Mouse (Mus musculus) kidney, embryonic 16.5 days (tissue): ENCODE data around the gene Pde10a. TPM values are rescaled to one million over a fixed set of nuclear protein-coding genes. Genes with fewer than 3 reads are reported as not detected.

ENCODE experiments used
- ATAC-seq: fragments of 200-750 bp; cut with Nextera tagmentation; 2 replicates; pipeline ENCODE4 v1.8.0; 2017; ENCODE audit warnings: moderate TSS enrichment; ENCODE audit not compliant: low FRiP score, low TSS enrichment
- H3K27ac ChIP-seq: fragments of 300-500 bp; sonication (generic); 2 replicates; pipeline ENCODE4 v1.5.1; 2014; ENCODE audit warnings: low read length
- H3K27me3 ChIP-seq: fragments of 300-500 bp; sonication (generic); 2 replicates; pipeline ENCODE4 v1.6.1; 2014; ENCODE audit warnings: low read length, control low read depth, mixed read lengths; ENCODE audit not compliant: insufficient read depth
- H3K36me3 ChIP-seq: fragments of 300-500 bp; sonication (generic); 2 replicates; pipeline ENCODE4 v1.6.1; 2014; ENCODE audit warnings: low read length, control low read depth, mixed read lengths; ENCODE audit not compliant: insufficient read depth
- H3K4me1 ChIP-seq: fragments of 300-500 bp; sonication (generic); 2 replicates; pipeline ENCODE4 v1.6.1; 2014; ENCODE audit warnings: low read length, control low read depth, mixed read lengths; ENCODE audit not compliant: insufficient read depth
- H3K4me2 ChIP-seq: fragments of 300-500 bp; sonication (generic); replicated peaks from 2 replicates; pipeline ENCODE4 v1.6.1; 2014; ENCODE audit warnings: low read depth, low read length
- H3K4me3 ChIP-seq: fragments of 300-500 bp; sonication (generic); 2 replicates; pipeline ENCODE4 v1.5.1; 2014; ENCODE audit warnings: mild to moderate bottlenecking, low read length
- H3K9ac ChIP-seq: fragments of 300-500 bp; sonication (generic); replicated peaks from 2 replicates; pipeline ENCODE4 v1.6.1; 2014; ENCODE audit warnings: low read length
- H3K9me3 ChIP-seq: fragments of 300-500 bp; sonication (generic); 2 replicates; pipeline ENCODE4 v1.6.1; 2016; ENCODE audit warnings: low read length, control low read depth
- WGBS: fragments of 180-500 bp; shearing (Covaris S2); extraction: QIAGEN DNeasy Blood & Tissue Kit; methylation state at CpG from one replicate; pipeline ENCODE4 v1.1.7; 2014; 5-methylcytosine and 5-hydroxymethylcytosine counted together
- polyA plus RNA-seq: library from polyadenylated mRNA; unstranded; fragments of >200 nt; fragmentation: Nextera tagmentation; extraction: Ambion mirVana; gene quantifications from 2 replicates; pipeline ENCODE4 v1.2.1, GENCODE M21; 2015

The Pde10a gene
- polyA plus RNA-seq, 1 experiment from 2014 or later, result 1.3 TPM

GRCm38 (mm10) chr17:8871997-8872593 lies 346.9 kb downstream of the Pde10a start:
- no peak overlapping the region for H3K4me3 ChIP-seq

DNA sequence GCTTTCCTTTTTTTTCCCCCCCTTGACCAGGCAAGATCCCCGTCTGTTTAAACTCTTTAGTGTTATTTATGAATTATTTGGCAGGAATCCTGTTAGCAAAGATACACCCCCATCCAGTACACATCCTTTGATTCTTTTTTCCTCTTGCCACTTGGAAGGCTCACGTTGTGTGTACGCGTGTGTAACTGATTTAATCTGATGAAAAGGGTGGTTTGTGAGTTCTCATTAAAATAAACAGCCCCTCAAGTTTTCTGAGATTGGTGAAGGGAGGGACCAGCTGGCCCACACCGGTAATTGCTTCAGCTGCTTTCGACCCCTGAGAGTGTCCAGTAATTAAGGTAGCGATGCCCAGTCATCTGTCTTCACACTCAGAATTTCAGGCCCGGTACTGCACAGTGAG lies 347.4 kb downstream of the Pde10a start:
- 46% methylated on average over 8 of the region's 8 CpGs for WGBS
- H3K4me2 ChIP-seq, result 0 out of 2 replicates have a peak overlapping the region, but pooled peaks have one; percentile 13

More at GRCm38 (mm10) chr17:8871997-8872593, 346.9 kb downstream of the Pde10a start:
- Histone ChIP-seq H3K36me3 (no peaks in the 10 kb centered on the region), H3K9me3 (no peaks in the 10 kb centered on the region), H3K27ac (no peak overlapping the region; the same call in 1 of the 2 replicates), H3K4me2 (0 out of 2 replicates have a peak overlapping the region, but pooled peaks have one; percentile 13), H3K9ac (no peak overlapping the region), H3K4me1 (peaks cover 16% of the 10 kb centered on the region; the same call in 1 of the 2 replicates), H3K27me3 (no peaks in the 10 kb centered on the region)
- WGBS, result 33% methylated on average over 12 of the region's 12 CpGs
- peak; percentile 64 for ATAC-seq

GRCm38 (mm10) chr17:8878056-8878455 lies 352.9 kb downstream of the Pde10a start:
- no peak for ATAC-seq
- Histone ChIP-seq H3K9ac (no peak overlapping the region), H3K4me1 (no peaks in the 10 kb centered on the region), H3K36me3 (no peaks in the 10 kb centered on the region), H3K27me3 (no peaks in the 10 kb centered on the region), H3K4me2 (no peak overlapping the region), H3K27ac (no peak overlapping the region), H3K4me3 (no peak overlapping the region), H3K9me3 (no peaks in the 10 kb centered on the region)
- 59% methylated on average over 1 of the region's 1 CpGs for WGBS

More for the DNA sequence above, 347.4 kb downstream of the Pde10a start:
- ATAC-seq, result no peak
- Histone ChIP-seq H3K9me3 (no peaks in the 10 kb centered on the region), H3K27me3 (no peaks in the 10 kb centered on the region), H3K4me1 (peaks cover 11% of the 10 kb centered on the region; the same call in 1 of the 2 replicates), H3K36me3 (no peaks in the 10 kb centered on the region), H3K9ac (no peak overlapping the region), H3K4me3 (no peak overlapping the region), H3K27ac (no peak overlapping the region; the same call in 1 of the 2 replicates)

DNA sequence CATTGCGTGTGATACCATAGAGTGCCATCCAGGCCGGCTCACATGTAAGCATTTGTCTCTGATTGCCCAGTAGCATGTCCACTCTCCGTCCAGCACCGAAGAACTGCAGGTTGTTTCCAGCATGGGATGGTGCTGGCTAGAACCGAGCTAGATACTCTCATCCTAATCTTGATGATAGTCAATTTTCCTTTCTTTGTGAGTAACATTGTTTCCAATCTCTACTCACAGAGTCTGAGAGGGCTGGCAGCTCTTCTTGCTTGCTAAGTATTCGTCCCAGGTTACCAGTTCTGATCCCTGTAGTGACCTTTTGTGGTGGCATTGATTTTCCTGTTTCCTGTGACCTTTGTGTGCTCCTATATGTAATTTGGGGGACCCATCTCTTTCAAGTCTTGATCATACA lies 356.5 kb downstream of the Pde10a start:
- no peak for ATAC-seq
- no peak overlapping the region for H3K4me3 ChIP-seq
- H3K27ac ChIP-seq, result no peak overlapping the region
- no peak overlapping the region for H3K9ac ChIP-seq
- H3K27me3 ChIP-seq, result no peaks in the 10 kb centered on the region
- H3K36me3 ChIP-seq, result no peaks in the 10 kb centered on the region
- no peaks in the 10 kb centered on the region for H3K9me3 ChIP-seq
- WGBS, result 86% methylated on average over 6 of the region's 6 CpGs
- H3K4me1 ChIP-seq, result no peaks in the 10 kb centered on the region
- H3K4me2 ChIP-seq, result no peak overlapping the region

DNA sequence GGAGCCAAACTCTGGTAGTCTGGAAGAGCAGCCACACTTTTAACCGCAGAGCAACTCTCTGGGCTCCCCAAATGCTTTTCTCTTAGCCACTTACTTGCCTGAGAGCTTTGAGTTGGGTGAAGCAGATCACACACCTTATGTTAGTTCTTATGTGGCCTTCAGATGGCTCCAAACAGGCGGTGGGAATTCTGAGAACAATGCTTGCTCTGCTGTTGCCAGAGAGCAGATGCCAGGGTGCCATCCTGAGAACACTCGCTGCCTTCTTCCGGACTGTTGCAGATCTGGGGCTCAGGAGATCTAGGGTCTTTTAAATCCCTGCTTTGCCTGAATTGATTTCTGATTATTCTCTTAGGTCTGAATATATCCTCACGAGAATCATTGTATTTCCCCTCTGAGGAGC lies 359.5 kb downstream of the Pde10a start:
- no peaks in the 10 kb centered on the region for H3K9me3 ChIP-seq
- H3K27me3 ChIP-seq, result no peaks in the 10 kb centered on the region
- WGBS, result 89% methylated on average over 5 of the region's 5 CpGs
- no peak overlapping the region for H3K27ac ChIP-seq
- no peak overlapping the region for H3K9ac ChIP-seq
- no peak overlapping the region for H3K4me2 ChIP-seq
- H3K4me3 ChIP-seq, result no peak overlapping the region
- no peaks in the 10 kb centered on the region for H3K36me3 ChIP-seq
- no peak for ATAC-seq
- H3K4me1 ChIP-seq, result peaks cover 4% of the 10 kb centered on the region; the same call in 1 of the 2 replicates

DNA sequence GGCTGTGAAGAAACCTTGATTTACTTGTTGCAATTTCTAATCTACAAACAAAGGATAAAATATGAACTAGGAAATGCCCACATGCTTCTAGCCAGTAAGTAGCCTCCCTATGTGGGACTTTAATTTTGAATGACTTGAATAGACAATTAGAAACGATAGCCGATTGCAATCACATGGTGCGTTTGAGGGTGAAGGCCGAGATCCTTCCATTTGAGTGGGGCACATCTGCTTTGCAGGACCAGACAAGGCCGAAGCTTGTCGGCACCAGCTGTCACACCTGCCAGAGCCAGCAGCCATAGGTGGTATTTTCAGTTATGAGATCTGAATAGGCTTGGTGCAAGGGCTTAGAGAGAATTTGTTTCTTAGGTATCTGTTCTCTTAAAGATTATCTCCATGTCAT lies 360.7 kb downstream of the Pde10a start:
- Histone ChIP-seq H3K36me3 (no peaks in the 10 kb centered on the region), H3K27me3 (no peaks in the 10 kb centered on the region), H3K9me3 (no peaks in the 10 kb centered on the region), H3K4me1 (peaks cover 4% of the 10 kb centered on the region; the same call in 1 of the 2 replicates), H3K9ac (no peak overlapping the region), H3K4me2 (no peak overlapping the region), H3K4me3 (no peak overlapping the region), H3K27ac (no peak overlapping the region)
- ATAC-seq, result no peak
- WGBS, result 91% methylated on average over 6 of the region's 6 CpGs

- Histone ChIP-seq H3K9me3 (no peaks in the 10 kb centered on the region), H3K9ac (no peak overlapping the region), H3K4me3 (no peak overlapping the region), H3K27ac (no peak overlapping the region), H3K27me3 (no peaks in the 10 kb centered on the region), H3K36me3 (no peaks in the 10 kb centered on the region), H3K4me2 (no peak overlapping the region), H3K4me1 (peaks cover 4% of the 10 kb centered on the region; the same call in 1 of the 2 replicates)
- no peak for ATAC-seq
- WGBS, result 66% methylated on average over 9 of the region's 9 CpGs
These were observed 362.9 kb downstream of the Pde10a start for GRCm38 (mm10) chr17:8888105-8888504.

DNA sequence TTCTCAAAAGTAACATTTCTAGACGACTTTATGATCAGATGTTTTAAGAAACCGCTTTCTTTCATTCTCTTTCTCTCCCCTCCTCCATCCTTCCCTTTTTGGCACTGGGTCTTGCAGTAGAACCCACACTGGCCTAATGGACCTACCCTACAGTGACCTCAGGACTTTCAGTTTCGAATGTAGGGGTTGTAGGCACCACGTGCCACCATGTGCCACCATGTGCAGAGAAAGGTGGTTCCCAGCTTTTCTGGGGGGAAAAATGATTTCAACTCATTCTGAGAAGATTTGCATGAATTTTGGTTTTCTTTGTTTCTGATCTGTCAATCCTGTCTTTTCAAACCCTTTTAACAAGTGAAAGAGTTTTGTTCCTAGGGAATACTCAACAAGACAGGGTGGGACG lies 363.5 kb downstream of the Pde10a start:
- Histone ChIP-seq H3K4me2 (no peak overlapping the region), H3K9ac (no peak overlapping the region), H3K27ac (no peak overlapping the region), H3K4me1 (peaks cover 4% of the 10 kb centered on the region; the same call in 1 of the 2 replicates), H3K36me3 (no peaks in the 10 kb centered on the region), H3K4me3 (no peak overlapping the region), H3K9me3 (no peaks in the 10 kb centered on the region), H3K27me3 (no peaks in the 10 kb centered on the region)
- 92% methylated on average over 5 of the region's 5 CpGs for WGBS
- no peak for ATAC-seq

DNA sequence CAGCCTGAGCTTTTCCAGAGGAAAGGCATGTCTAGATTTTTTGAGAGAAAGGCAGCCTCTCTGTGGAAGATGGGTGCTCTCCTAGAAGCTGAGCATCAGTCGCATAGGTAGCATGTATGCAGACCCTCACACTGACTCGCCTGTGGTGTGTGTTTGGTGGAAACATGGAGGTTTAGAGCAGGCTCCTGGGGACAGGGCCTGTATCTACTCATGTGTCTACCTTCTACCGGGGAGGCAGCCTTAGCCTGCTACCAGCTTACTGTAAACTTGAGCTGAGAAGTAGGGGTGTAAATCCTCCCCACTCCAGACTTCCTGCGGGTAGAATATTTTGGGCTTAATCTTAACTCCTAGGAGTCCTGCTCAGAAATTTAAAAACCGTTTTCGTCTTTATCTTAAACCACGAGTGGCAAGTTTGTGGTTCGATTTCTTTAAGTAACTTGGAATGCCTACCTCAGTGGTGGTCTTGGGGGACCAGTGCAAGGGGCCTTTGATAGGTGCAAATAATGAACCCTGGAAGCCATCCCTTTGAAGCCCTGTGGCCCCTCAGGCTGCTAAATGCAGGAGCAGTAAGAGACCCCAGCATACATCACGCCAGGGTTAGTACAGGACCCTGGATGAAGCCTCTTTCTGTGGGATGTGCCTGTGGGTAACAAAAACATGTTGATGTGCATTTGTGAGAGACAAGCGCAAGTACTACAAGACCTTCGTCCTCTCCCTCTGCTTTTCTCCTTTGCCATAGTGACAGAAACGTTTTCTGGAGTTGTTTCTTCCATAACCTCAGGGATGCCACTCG lies 367.2 kb downstream of the Pde10a start:
- no peak for ATAC-seq

DNA sequence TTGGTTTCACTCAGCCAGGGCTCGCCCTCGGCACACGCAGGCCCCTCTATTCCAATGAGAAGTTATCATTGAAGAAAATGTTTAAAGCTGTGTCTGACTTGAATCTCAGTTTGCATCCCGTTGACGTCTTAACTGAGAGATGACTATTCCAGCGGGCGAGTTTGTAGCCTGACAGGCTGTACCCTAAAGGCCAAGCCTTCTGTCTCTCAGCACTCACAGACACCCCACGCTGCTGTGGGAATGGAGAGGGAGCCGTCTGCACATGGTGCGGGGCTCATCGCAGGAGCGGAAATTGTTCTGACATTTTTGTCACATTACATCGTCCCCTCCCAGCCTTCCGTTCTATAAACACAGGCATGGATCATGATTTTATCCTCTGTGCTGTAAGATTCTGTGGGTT lies 370.8 kb downstream of the Pde10a start:
- 72% methylated on average over 14 of the region's 14 CpGs for WGBS
- Histone ChIP-seq H3K4me1 (peaks cover 10% of the 10 kb centered on the region; the same call in 1 of the 2 replicates), H3K4me2 (no peak overlapping the region), H3K9ac (no peak overlapping the region), H3K4me3 (no peak overlapping the region), H3K36me3 (no peaks in the 10 kb centered on the region), H3K27ac (no peak overlapping the region), H3K9me3 (no peaks in the 10 kb centered on the region), H3K27me3 (0 out of 2 replicates have a peak, but pooled peaks cover 2% of the 10 kb centered on the region)
- no peak for ATAC-seq

More for the DNA sequence above, 367.2 kb downstream of the Pde10a start:
- Histone ChIP-seq H3K27ac (no peak overlapping the region), H3K9me3 (no peaks in the 10 kb centered on the region), H3K36me3 (no peaks in the 10 kb centered on the region), H3K27me3 (0 out of 2 replicates have a peak, but pooled peaks cover 2% of the 10 kb centered on the region), H3K4me2 (no peak overlapping the region), H3K4me3 (no peak overlapping the region), H3K9ac (no peak overlapping the region), H3K4me1 (peaks cover 4% of the 10 kb centered on the region; the same call in 1 of the 2 replicates)
- WGBS, result 75% methylated on average over 13 of the region's 13 CpGs
